Mouse (Mus musculus) neural tube, embryonic 12.5 days (tissue): ENCODE data around the gene Tmem236. TPM values are rescaled to one million over a fixed set of nuclear protein-coding genes. Genes with fewer than 3 reads are reported as not detected.

Experiments used
- ATAC-seq: fragments of 200-750 bp; cut with Nextera tagmentation; 2 replicates; pipeline ENCODE4 v1.8.0; 2017; ENCODE audit warnings: low read depth, mild to moderate bottlenecking, moderate TSS enrichment, moderate library complexity; ENCODE audit not compliant: low FRiP score
- H3K27ac ChIP-seq: fragments of 300-500 bp; sonication (generic); 2 replicates; pipeline ENCODE4 v1.5.1; 2016
- H3K27me3 ChIP-seq: fragments of 300-500 bp; sonication (generic); replicated peaks from 2 replicates; pipeline ENCODE4 v1.6.1; 2016; ENCODE audit warnings: mild to moderate bottlenecking
- H3K36me3 ChIP-seq: fragments of 300-500 bp; sonication (generic); 2 replicates; pipeline ENCODE4 v1.6.1; 2016; ENCODE audit warnings: mild to moderate bottlenecking
- H3K4me1 ChIP-seq: fragments of 300-500 bp; sonication (generic); 2 replicates; pipeline ENCODE4 v1.6.1; 2016
- H3K4me2 ChIP-seq: fragments of 300-500 bp; sonication (generic); replicated peaks from 2 replicates; pipeline ENCODE4 v1.6.1; 2016; ENCODE audit warnings: mild to moderate bottlenecking
- H3K4me3 ChIP-seq: fragments of 300-500 bp; sonication (generic); 2 replicates; pipeline ENCODE4 v1.5.1; 2016
- H3K9ac ChIP-seq: fragments of 300-500 bp; sonication (generic); 2 replicates; pipeline ENCODE4 v1.6.1; 2016; ENCODE audit warnings: mild to moderate bottlenecking
- H3K9me3 ChIP-seq: fragments of 300-500 bp; sonication (generic); 2 replicates; pipeline ENCODE4 v1.6.1; 2016; ENCODE audit warnings: mild to moderate bottlenecking
- WGBS: fragments of 180-500 bp; shearing (Covaris S2); methylation state at CpG from one replicate; pipeline ENCODE4 v1.1.7; 2016; 5-methylcytosine and 5-hydroxymethylcytosine counted together
- polyA plus RNA-seq: library from polyadenylated mRNA; unstranded; fragments of >200 nt; fragmentation: Nextera tagmentation; extraction: Ambion mirVana; gene quantifications from 2 replicates; pipeline ENCODE4 v1.2.1, GENCODE M21; 2016

The Tmem236 gene
- polyA plus RNA-seq, result 0.11 TPM in 1 of 2 replicates, not detected in the other

- Histone ChIP-seq H3K9me3 (no peaks in the 10 kb centered on the region), H3K4me2 (no peak within 1 kb of the TSS), H3K27me3 (no peaks in the 10 kb centered on the region), H3K9ac (no peak within 1 kb of the TSS), H3K4me3 (no peak within 1 kb of the TSS), H3K27ac (no peak within 1 kb of the TSS), H3K4me1 (no peaks in the 10 kb centered on the region), H3K36me3 (no peaks in the 10 kb centered on the region)
- no peak for ATAC-seq
- WGBS, result 58% methylated on average over 3 of the region's 3 CpGs
These were observed at the start of gene Tmem236 for GRCm38 (mm10) chr2:14174334-14174733. Tmem236 (plus strand) TSS chr2:14174523.

DNA sequence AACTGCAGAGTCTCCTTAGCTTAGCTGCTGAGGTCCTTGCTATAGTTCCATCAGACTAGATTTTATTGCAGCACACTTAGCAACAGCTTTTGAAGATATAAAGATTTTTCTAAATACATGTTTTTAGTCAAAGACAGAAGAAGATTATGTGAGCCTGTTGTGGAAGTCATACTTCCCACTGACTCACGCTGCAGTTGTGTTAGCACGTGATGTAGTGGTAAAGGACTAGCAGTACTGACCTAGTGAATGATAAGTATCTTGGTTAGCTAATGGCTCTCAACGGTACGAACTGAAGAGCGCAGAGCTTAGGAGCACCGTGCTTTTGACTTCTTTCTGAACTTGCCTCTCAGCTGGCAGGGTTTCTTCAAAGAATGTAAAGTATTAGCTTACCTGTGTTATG, 47.9 kb upstream of the Tmem236 start:
- Histone ChIP-seq H3K4me1 (no peaks in the 10 kb centered on the region), H3K9me3 (no peaks in the 10 kb centered on the region), H3K9ac (no peak overlapping the region), H3K27me3 (no peaks in the 10 kb centered on the region), H3K36me3 (peaks cover 17% of the 10 kb centered on the region), H3K4me3 (no peak overlapping the region), H3K4me2 (no peak overlapping the region), H3K27ac (no peak overlapping the region)
- no peak for ATAC-seq
- 95% methylated on average over 6 of the region's 6 CpGs for WGBS

DNA sequence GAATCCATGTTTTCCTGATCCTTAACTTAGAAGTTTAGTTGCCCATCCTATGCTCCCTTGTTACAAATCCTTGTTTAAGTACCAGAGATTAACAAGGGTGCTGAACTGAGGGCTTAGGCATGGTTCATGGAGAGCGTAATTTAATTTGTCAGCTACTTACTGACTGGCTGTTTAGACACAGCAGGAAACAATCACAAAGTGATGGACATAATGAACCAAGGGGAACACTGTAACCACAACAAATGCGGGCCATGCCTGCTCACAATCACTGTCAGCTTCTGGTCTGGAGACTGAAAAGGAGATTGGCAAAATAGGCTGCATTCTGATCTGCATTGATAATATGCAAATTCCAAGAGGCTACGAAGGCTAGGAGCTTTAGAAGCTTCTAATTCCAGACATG, 46.7 kb upstream of the Tmem236 start:
- Histone ChIP-seq H3K36me3 (peaks cover 23% of the 10 kb centered on the region), H3K9me3 (no peaks in the 10 kb centered on the region), H3K27ac (no peak overlapping the region), H3K27me3 (no peaks in the 10 kb centered on the region), H3K4me2 (no peak overlapping the region), H3K4me1 (no peaks in the 10 kb centered on the region), H3K4me3 (no peak overlapping the region), H3K9ac (no peak overlapping the region)
- WGBS, result 66% methylated on average over 3 of the region's 3 CpGs
- no peak for ATAC-seq

DNA sequence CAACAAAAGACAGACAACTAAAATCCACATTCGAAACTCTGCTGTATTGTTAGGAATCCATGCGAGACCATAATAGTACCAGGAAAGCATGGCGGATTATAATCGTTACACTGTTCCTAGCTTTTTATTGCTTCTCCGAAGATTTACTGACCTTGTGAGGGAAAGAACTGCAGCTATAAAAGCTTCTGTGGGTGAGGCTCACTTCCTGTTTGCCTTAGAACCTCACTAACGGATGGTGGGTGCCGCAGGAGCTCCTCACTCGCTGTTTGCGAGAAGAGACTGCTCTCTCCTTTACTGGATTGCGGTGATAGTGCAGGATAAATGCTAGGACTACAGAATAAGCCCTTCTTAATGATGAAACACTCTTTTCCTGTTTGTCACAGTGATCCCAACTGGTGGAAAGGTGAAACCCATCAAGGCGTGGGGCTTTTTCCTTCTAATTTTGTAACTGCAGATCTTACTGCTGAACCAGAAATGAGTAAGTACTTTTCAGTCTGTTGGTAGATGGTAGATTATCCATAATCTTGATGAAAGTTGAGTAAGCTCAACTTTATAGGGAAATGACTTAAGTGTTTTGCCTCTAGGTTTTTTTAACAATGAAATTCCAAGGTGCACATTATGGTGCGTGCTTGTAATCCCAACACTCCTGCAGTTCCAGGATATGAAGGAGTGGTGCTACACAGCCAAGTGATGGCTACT, 43.5 kb upstream of the Tmem236 start:
- no peak overlapping the region for H3K4me2 ChIP-seq
- H3K27ac ChIP-seq, result no peak overlapping the region
- no peaks in the 10 kb centered on the region for H3K9me3 ChIP-seq
- H3K4me1 ChIP-seq, result no peaks in the 10 kb centered on the region
- no peak overlapping the region for H3K4me3 ChIP-seq
- ATAC-seq, result no peak
- H3K36me3 ChIP-seq, result peaks cover 18% of the 10 kb centered on the region
- H3K9ac ChIP-seq, result no peak overlapping the region
- no peaks in the 10 kb centered on the region for H3K27me3 ChIP-seq
- WGBS, result 65% methylated on average over 12 of the region's 12 CpGs

DNA sequence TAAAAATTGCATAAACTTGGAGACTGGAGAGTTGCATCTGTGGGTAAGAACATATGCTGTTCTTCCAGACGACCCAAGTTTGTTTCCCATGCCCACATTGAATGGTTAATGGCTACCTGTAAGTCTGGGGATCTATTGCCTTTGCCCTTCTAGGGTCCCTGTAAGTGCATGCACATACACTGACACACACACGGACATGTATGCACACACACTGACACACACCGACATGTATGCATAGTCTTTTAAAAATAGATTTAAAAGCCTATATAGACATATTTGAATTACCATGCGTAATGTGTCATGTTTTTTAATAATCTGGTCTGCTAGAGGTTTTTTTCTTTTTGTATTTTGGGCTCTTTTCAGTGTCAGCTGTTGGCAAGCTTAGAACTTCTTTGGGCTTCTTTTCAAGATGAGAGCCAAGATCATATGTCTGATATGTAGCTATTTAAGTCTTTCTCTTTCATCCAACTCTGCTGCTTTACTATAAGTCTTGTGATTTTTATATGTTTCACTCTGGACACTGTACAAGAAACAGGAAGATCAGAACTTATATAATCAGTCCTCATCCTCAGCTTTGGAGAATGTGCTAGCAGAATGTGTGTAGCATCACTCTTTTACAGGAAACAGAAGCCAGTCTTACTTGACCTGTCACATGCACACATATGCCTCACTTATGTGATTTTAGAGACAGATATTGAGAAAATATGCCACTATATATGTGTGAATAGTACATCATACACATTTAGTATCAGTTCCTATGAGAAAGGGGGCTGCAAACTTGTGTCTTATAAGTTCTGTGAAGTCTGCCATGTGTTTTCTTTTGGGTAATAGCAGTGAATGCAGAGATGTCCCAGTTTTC, 41.6 kb upstream of the Tmem236 start:
- Histone ChIP-seq H3K27ac (no peak overlapping the region), H3K4me1 (no peaks in the 10 kb centered on the region), H3K4me2 (no peak overlapping the region), H3K4me3 (no peak overlapping the region), H3K9ac (no peak overlapping the region), H3K27me3 (no peaks in the 10 kb centered on the region), H3K9me3 (no peaks in the 10 kb centered on the region), H3K36me3 (peaks cover 18% of the 10 kb centered on the region)
- 95% methylated on average over 4 of the region's 4 CpGs for WGBS
- ATAC-seq, result no peak

GRCm38 (mm10) chr2:14136906-14137305, 37.4 kb upstream of the Tmem236 start:
- H3K4me1 ChIP-seq, result no peaks in the 10 kb centered on the region
- H3K36me3 ChIP-seq, result peaks cover 28% of the 10 kb centered on the region

GRCm38 (mm10) chr2:14139590-14139989, 34.7 kb upstream of the Tmem236 start:
- Histone ChIP-seq H3K36me3 (peaks cover 39% of the 10 kb centered on the region), H3K4me2 (no peak overlapping the region)
- 82% methylated on average over 6 of the region's 6 CpGs for WGBS

More at GRCm38 (mm10) chr2:14136906-14137305, 37.4 kb upstream of the Tmem236 start:
- 68% methylated on average over 3 of the region's 3 CpGs for WGBS
- 0 out of 2 replicates have a peak, but pooled peaks have one; percentile 53 for ATAC-seq
- Histone ChIP-seq H3K27me3 (no peaks in the 10 kb centered on the region), H3K27ac (no peak overlapping the region), H3K4me2 (no peak overlapping the region), H3K4me3 (no peak overlapping the region), H3K9ac (no peak overlapping the region), H3K9me3 (no peaks in the 10 kb centered on the region)

DNA sequence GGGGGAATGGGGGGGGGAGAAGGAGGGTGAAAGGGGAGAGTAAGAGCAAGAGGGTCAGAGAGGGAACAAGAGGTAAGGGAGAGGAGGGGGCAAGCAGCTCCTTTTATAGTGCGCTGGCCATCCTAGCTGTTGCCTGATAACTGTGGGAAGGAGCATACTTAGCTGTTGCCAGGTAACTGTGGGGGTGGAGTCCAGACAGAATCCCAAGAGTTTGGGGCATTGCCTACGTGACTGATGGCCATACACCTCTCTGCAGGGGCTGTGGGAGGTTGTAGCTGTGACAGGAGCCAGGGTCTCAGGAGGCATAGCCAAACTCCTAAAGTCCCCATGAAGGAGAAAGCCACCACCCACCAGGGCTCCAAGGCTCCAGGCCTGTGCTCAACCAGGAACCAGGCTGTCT, 34.3 kb upstream of the Tmem236 start:
- peaks cover 43% of the 10 kb centered on the region for H3K36me3 ChIP-seq
- no peaks in the 10 kb centered on the region for H3K27me3 ChIP-seq
- no peak overlapping the region for H3K4me3 ChIP-seq
- H3K9ac ChIP-seq, result no peak overlapping the region
- H3K9me3 ChIP-seq, result no peaks in the 10 kb centered on the region
- no peak overlapping the region for H3K27ac ChIP-seq
- H3K4me2 ChIP-seq, result no peak overlapping the region
- no peaks in the 10 kb centered on the region for H3K4me1 ChIP-seq
- no peak for ATAC-seq
- 47% methylated on average over 2 of the region's 2 CpGs for whole genome bisulfite sequencing

More at GRCm38 (mm10) chr2:14139590-14139989, 34.7 kb upstream of the Tmem236 start:
- Histone ChIP-seq H3K27ac (no peak overlapping the region), H3K9ac (no peak overlapping the region), H3K4me3 (no peak overlapping the region), H3K9me3 (no peaks in the 10 kb centered on the region), H3K4me1 (no peaks in the 10 kb centered on the region), H3K27me3 (no peaks in the 10 kb centered on the region)
- ATAC-seq, result no peak

DNA sequence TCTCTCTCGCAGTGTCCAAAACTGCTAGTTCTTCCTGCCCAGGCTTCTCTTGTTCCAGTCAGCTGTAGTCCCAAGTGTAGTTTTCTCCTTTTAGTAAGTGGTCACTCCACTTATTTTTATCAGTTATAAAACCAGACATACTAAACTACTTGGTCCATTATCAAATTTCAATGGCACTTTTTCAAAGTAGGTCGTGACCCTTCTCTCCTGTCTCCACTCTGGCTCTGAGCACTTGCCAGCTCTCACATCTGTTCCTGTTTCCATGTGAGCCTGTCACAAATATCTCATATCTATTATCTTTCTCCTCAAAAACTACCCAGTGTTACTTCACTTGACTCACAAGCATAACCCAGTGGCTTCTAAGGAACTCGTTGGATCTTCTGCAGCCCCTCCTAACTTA, 29.0 kb upstream of the Tmem236 start:
- 94% methylated on average over 3 of the region's 3 CpGs for WGBS
- H3K27ac ChIP-seq, result no peak overlapping the region
- peaks cover 35% of the 10 kb centered on the region for H3K36me3 ChIP-seq
- H3K4me2 ChIP-seq, result no peak overlapping the region
- H3K27me3 ChIP-seq, result no peaks in the 10 kb centered on the region
- no peaks in the 10 kb centered on the region for H3K4me1 ChIP-seq
- ATAC-seq, result no peak
- no peaks in the 10 kb centered on the region for H3K9me3 ChIP-seq
- no peak overlapping the region for H3K9ac ChIP-seq
- no peak overlapping the region for H3K4me3 ChIP-seq

DNA sequence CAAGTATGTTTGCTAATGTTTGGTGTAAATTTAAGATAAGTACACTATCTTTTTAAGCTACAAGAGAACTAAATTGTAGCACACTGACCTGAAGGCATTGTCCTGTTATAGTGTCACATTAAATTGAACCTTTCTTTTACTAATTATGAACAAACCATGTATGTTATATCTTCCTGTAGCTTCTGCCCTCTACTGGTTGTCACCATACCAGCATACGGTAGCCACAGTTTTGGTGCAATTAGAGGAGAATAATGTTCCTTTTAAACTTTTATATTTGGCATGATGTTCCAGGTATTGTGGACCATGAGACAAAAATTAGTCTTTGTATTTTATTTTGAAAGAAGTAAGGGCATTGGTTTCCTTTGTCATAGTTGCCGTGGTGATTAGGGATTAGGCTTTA, 27.4 kb upstream of the Tmem236 start:
- Histone ChIP-seq H3K4me3 (no peak overlapping the region), H3K9me3 (no peaks in the 10 kb centered on the region), H3K27me3 (no peaks in the 10 kb centered on the region), H3K27ac (no peak overlapping the region), H3K4me1 (no peaks in the 10 kb centered on the region), H3K36me3 (peaks cover 32% of the 10 kb centered on the region), H3K4me2 (no peak overlapping the region), H3K9ac (no peak overlapping the region)
- 91% methylated on average over 2 of the region's 2 CpGs for WGBS
- ATAC-seq, result no peak

DNA sequence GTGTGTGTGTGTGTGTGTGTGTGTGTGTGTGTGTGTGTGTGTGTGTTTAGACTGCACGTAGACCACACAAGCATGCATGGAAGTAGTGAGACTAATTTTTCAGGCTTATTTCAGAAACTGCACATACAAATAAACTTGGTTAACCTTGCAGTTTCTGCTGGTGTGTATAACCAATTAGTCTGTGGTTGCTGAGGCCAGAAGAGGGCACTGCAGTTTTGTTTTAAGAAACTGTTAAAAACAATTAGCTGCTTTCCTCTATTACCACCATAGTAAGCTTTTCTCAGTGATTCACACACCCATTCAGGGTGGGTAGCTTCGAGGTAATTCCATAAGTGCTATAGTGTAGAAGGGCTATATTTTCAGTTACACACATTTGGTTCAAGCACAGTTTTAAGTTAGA, 23.5 kb upstream of the Tmem236 start:
- Histone ChIP-seq H3K9ac (no peak overlapping the region), H3K4me3 (no peak overlapping the region), H3K27ac (no peak overlapping the region), H3K4me1 (no peaks in the 10 kb centered on the region), H3K27me3 (no peaks in the 10 kb centered on the region), H3K4me2 (no peak overlapping the region), H3K9me3 (no peaks in the 10 kb centered on the region), H3K36me3 (peaks cover 12% of the 10 kb centered on the region; the same call in 1 of the 2 replicates)
- 93% methylated on average over 2 of the region's 2 CpGs for WGBS
- ATAC-seq, result 0 out of 2 replicates have a peak, but pooled peaks have one; percentile 6

GRCm38 (mm10) chr2:14151854-14152253, 22.5 kb upstream of the Tmem236 start:
- no peak for ATAC-seq
- WGBS, result 92% methylated on average over 6 of the region's 6 CpGs
- Histone ChIP-seq H3K9me3 (no peaks in the 10 kb centered on the region), H3K9ac (no peak overlapping the region), H3K27me3 (no peaks in the 10 kb centered on the region), H3K4me3 (no peak overlapping the region), H3K4me1 (no peaks in the 10 kb centered on the region), H3K36me3 (peaks cover 7% of the 10 kb centered on the region; the same call in 1 of the 2 replicates), H3K27ac (no peak overlapping the region), H3K4me2 (no peak overlapping the region)
